Mouse (Mus musculus): ENCODE results near the gene E030025P04Rik.

Gene E030025P04Rik

DNA sequence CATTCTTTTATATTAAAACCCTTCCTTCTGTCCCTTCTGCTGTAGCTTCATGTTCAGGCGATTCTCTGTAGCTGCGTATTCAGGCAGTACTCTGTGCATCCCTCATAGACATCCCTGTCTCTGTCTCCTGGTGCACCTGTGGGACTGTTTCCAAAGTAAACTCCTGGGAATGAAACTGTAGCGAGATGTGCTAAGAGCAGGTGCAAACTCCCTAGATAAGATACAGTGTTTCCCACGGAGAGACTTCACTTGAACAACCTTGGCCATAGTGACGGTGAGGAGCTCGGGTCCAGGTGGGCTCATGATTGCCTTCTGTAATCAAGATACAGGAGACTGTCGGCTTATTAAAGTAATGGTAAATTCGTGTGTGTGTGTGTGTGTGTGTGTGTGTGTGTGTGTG, 41.5 kb downstream of the E030025P04Rik start:
- DNase-seq (ENCODE audit: low spot score) = peak; percentile 44

DNA sequence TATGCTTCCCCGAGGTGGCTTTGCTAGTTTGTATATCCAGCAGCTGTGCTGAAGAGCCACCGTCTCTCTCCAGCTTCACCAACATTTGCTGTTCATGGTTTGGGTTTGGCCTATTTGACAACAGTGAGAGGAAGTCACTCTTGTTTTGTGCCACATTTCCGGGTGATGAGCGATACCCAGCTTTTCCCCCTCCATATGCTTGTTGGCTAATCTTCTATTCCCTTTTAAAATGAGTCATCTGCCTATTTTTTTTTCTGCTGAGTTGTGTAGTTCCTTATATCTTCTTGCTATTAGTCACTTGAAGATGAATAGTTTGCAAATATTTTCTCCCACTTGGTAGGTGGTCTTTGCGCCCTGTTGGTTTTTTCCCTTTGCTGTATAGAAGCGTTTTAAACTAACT, 43.9 kb downstream of the E030025P04Rik start:
- DNase-seq (ENCODE audit: low spot score) = no peak

DNA sequence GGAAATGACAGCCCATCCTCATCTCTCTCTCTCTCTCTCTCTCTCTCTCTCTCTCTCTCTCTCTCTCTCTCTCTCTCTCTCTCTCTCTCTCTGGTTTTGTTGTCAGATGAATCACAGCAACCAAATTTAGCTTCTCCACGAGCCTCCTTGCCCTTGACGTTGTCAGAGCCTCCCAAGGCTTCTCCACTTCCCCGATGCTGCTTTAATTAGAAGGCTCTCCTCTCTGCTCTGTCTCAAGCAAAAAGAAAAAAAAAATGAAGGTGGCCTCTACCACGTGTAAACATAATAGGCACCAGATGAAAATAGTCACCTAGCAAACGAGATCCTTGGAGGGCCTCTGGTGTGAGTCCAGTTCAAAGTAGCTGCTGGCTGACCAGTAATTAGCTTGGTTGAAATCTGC, 52.3 kb downstream of the E030025P04Rik start:
- no peak for DNase-seq (ENCODE audit: low spot score)
